Mouse (Mus musculus) thymus, adult 2 months (tissue): ENCODE measurements around the gene Rbm20.

ENCODE experiments used
- CTCF ChIP-seq: fragments of 200-500 bp; IDR thresholded peaks from 2 replicates; pipeline ENCODE4 v1.5.1; 2012; ENCODE audit warnings: mild to moderate bottlenecking, control low read depth, low read length, moderate library complexity, borderline replicate concordance; ENCODE audit not compliant: control insufficient read depth, poor library complexity, insufficient read depth; ENCODE audit errors: extremely low read depth
- POLR2A ChIP-seq: fragments of 200-500 bp; IDR thresholded peaks from 2 replicates; pipeline ENCODE4 v1.6.1; 2012; ENCODE audit warnings: mild to moderate bottlenecking, low read length, control low read depth, moderate library complexity; ENCODE audit not compliant: control insufficient read depth, poor library complexity, insufficient read depth; ENCODE audit errors: extremely low read depth

DNA sequence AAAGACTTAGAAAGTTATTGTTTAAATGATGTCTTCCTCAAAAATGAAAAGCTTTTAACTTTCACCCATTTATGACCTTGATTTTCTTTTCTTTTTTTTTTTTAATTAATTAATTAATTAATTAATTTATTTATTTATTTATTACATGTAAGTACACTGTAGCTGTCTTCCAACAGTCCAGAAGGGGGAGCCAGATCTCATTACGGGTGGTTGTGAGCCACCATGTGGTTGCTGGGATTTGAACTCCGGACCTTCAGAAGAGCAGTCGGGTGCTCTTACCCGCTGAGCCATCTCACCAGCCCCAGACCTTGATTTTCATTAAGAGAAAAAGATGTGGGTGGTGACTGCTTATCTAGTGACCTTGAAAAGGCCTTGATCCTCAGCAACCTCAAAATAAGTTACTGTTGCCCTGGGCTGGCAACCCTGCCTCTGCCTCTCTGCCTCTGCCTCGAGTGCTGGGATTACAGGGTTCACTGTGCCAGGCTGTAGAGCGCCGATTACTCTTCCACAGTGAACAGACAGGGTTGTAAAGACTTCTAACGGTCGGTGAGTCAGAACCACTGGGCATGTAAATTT lies 33.0 kb upstream of the Rbm20 start:
- TF ChIP-seq CTCF, result no peak
- TF ChIP-seq POLR2A, result no peak
